Mouse (Mus musculus): ENCODE data around the gene Alpk1.

The Alpk1 gene

GRCm38 (mm10) chr3:127743614-127744365 is 36.5 kb downstream of the Alpk1 start:
- no peak for DNase-seq

- peak in 1 of 2 experiments; percentile 24 for DNase-seq
Observed at GRCm38 (mm10) chr3:127741473-127741872, 38.9 kb downstream of the Alpk1 start.

- no peak for DNase-seq
Observed at GRCm38 (mm10) chr3:127737876-127738275, 42.5 kb downstream of the Alpk1 start.

DNA sequence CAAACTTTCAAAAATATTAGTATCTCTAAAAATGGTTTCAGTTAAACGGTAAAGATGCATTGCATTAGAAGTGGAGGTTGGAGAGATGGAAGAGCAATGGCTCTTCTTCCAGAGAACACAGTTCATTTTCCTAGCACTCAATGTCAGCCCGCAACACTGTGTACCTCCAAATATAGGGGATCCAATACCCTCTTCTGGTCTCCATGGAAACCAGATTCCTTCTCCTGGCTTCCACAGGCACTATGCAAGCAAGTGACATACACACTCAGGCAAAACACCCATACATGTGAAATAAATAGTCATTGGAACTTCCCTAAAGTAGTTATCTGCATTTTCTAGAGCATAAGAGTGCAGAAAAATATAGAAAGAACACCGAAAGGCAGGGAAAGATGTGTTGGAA is 44.9 kb downstream of the Alpk1 start:
- DNase-seq: no peak

DNA sequence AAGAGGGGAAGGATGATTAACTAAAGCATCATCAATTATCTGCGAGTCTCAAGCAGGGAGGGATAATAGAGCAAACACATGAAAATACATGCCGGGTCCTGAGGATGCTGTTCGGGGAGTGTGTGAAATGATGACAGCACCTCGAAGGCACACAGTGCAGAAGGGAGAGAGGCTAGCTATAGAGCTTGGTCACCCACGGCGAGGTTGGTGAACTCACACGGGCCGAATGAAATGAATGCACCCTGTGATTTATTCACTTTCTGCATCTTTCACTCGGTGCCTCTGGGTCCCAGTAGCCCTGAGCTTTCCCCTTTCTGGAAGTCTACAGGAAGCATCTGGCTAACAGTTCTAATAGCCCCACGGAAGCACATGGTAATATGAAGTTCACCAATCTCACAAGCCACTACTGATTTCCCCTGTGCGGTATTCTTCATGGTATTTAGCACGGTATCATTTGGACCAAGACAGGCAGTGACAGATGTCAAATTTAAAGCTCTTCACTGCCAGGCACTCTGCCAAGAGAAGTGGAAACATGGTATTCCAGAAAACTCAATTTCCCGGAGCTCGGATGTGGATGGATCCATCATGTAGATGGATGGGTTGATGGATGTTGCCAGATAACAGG is 50.7 kb downstream of the Alpk1 start:
- no peak for DNase-seq

- DNase-seq: no peak
Observed at GRCm38 (mm10) chr3:127728851-127729512, 51.3 kb downstream of the Alpk1 start.

GRCm38 (mm10) chr3:127728046-127728445 is 52.3 kb downstream of the Alpk1 start:
- no peak for DNase-seq

- no peak for DNase-seq
Observed at GRCm38 (mm10) chr3:127720948-127721347, 59.4 kb downstream of the Alpk1 start.

- DNase-seq: no peak
Observed at GRCm38 (mm10) chr3:127720050-127720449, 60.3 kb downstream of the Alpk1 start.

- DNase-seq: no peak
Observed at GRCm38 (mm10) chr3:127719601-127720000, 60.7 kb downstream of the Alpk1 start.

- DNase-seq: no peak
Observed at GRCm38 (mm10) chr3:127716759-127717158, 63.6 kb downstream of the Alpk1 start.

- DNase-seq: no peak
Observed at GRCm38 (mm10) chr3:127713112-127713511, 67.2 kb downstream of the Alpk1 start.

DNA sequence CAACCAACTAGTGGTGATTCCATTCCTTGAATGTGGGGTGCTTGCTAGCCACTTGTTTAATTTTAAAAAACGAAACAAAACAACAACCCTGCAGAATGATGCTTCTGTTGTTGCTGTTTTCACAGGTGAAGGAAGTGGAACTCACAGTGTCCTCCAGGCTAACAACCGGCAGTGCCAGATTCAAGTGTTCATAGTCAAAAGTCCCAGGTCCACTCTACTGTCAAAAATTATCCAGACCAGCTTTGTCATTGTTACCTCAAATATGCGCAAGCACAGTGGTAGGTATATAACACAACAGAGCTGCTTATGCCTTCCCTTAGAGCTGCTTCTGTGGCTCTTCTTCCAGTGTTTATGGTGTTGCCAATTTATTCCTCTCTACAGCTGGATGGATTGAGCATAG is 68.8 kb downstream of the Alpk1 start:
- no peak for DNase-seq

GRCm38 (mm10) chr3:127707089-127707485 is 73.2 kb downstream of the Alpk1 start:
- no peak for DNase-seq

DNA sequence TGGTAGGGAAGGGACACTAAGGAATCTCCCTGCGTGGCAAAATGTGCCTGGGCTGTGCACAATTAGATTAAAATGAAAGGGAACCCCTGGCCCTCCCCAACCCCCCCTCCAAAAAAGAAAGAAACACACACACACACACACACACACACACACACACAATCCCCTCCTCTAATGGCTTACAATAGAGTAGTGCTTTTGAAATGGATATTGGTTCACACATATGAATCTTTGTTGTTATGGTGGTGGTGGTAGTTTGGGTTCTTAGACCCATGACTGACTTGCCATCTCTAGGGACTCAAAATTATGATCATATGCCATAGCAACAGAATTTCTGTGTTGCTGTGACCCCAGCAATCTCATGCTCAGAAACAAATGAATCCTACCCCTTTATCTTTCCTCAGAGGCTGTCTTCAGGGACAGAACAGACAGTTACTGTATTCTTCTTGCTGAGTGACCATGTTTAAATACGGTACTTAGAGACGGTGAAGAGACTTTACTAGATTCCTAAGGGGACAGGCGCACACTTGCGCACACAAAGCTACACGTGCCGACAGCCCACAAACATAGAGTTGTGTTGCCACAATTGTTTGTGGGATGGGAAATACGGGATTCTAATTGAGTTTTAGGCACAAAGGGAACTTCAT is 73.8 kb downstream of the Alpk1 start:
- no peak for DNase-seq

- peak in 1 of 2 experiments; percentile 28 for DNase-seq
Observed at GRCm38 (mm10) chr3:127705515-127706444, 74.5 kb downstream of the Alpk1 start.

- no peak for DNase-seq
Observed at GRCm38 (mm10) chr3:127705139-127705514, 75.2 kb downstream of the Alpk1 start.

GRCm38 (mm10) chr3:127701196-127701825 is 79.0 kb downstream of the Alpk1 start:
- no peak for DNase-seq

DNA sequence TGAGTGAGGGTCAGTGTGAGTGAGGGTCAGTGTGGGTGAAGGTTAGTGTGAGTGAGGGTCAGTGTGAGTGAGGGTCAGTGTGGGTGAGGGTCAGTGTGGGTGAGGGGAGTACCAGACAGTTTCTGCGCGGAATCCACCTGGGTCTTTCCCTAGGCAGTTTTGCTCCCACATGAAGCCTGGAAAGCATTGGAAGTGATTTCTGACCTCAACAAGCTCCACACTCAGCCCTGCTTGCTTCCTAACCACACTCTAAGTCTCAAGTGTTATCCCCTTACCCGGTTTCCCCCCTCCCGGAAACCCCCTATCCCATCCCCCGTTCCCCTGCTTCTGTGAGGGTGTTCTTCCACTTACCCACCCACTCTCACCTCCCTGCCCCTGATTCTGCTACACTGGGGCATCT is 81.7 kb downstream of the Alpk1 start:
- no peak for DNase-seq

DNA sequence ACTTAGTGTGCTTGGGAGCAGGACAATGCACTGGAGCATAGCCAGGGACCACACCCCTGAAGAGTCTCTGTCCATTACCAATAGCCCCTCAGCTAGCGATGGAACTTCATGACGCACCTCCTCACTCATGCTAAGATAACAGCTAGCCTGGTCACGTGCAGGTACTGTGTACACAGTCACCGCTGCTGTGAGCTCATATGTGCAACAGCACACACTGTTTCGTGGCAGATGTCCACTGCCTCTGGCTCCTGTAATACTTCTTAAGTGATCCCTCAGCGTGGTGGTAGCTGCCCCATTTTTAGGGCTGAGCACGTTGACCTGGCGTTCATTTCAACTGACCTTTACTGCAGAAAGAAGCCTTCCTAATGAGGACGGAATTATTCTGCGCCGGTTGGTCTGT is 83.8 kb downstream of the Alpk1 start:
- no peak for DNase-seq

DNA sequence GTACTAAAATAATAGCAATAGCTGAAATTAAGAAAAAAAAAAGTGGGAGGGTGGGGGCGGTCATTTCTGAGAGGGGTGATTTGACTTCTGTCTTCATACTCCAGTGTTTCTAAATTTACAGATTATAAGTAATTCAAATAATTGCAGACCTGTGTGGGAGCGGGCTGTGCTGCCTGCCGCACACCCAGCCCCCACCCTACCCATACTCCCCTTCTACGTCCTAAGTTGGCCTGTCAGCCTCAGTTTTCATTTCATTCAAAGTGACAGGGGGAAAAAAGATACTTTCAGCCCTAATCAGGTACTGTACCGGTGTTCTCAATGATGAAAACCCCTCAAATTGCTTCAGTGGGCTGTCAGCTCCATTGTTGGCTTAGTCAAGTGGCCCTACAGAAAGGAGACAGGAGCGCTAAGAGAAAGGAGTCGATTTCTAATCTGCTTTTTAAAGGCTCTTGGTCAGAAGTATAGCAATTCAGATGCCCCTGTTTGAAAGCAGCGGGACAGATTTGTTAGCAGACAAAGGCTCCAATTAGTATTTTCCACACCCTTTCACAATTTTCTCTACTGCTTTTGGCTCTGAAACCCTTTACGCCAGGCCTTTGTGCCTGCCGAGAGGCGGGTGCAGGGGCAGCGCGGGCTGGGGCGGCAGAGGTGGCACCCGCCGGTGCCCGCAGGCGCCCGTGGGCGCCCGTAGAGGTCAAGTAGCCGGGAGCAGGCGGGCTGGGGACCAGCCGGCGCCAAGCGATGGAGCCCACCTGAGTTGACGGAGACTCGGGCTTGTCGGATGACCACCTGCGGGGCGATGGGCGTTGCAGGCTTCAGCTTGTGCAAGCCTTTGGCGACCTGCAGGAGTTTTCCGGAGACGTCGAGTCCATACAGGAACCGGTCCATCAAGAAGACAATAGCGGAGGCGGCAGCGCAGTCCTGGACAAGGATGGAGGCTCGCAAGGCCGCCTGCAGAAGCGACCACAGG is 85.2 kb downstream of the Alpk1 start:
- peak; percentile 12 to 14 for DNase-seq

Measured in cerebellum, postnatal 14 days (tissue).